Mouse (Mus musculus) gastrocnemius, postnatal 36 days (tissue): ENCODE data around the gene Daxx. TPM values are rescaled to one million over a fixed set of nuclear protein-coding genes. Genes with fewer than 3 reads are reported as not detected.
"Not testable (repeated sequence)": the region's sequence is repeated elsewhere in the genome, so short reads cannot be mapped to it uniquely, and the experiment has no call there.

Experiments used
- DNase-seq, 2 experiments: peaks; one replicate each; pipeline ENCODE4 v3.0.0; 2022
- intact Hi-C: fragments of 180-260 bp; cut with DNase I; formaldehyde crosslinking; loops from one replicate; pipeline ENCODE4 v1.15.1; 2025
- long read RNA-seq, 2 experiments: library from polyadenylated mRNA; stranded (forward); transcript quantifications; one replicate each; pipeline ENCODE4 v2.0.0; 2021
- total RNA-seq, 2 experiments: library from RNA; stranded (reverse); gene quantifications; 2 replicates each; pipeline ENCODE4 v1.2.3; 2021

Gene Daxx
- 10 to 100 TPM in 1 of 2 experiments, 1 to 10 TPM in 1; 9.3 to 11.3 TPM for total RNA-seq
- long read RNA-seq, experiment 1, partial matches to known transcripts = 6 of 8 reads
- long read RNA-seq, experiment 1, other reads (novel, unspliced or antisense) = 0 of 8 reads
- long read RNA-seq, experiment 2, partial matches to known transcripts = 2 of 5 reads
- long read RNA-seq, experiment 2, other reads (novel, unspliced or antisense) = 0 of 5 reads

- peak; percentile 97 to 99 for DNase-seq
- intact Hi-C loops = no loop called here
Measured at GRCm38 (mm10) chr17:33909077-33909868, at the start of gene Daxx. TSS of gene Daxx (plus strand) at chr17:33909414.

DNA sequence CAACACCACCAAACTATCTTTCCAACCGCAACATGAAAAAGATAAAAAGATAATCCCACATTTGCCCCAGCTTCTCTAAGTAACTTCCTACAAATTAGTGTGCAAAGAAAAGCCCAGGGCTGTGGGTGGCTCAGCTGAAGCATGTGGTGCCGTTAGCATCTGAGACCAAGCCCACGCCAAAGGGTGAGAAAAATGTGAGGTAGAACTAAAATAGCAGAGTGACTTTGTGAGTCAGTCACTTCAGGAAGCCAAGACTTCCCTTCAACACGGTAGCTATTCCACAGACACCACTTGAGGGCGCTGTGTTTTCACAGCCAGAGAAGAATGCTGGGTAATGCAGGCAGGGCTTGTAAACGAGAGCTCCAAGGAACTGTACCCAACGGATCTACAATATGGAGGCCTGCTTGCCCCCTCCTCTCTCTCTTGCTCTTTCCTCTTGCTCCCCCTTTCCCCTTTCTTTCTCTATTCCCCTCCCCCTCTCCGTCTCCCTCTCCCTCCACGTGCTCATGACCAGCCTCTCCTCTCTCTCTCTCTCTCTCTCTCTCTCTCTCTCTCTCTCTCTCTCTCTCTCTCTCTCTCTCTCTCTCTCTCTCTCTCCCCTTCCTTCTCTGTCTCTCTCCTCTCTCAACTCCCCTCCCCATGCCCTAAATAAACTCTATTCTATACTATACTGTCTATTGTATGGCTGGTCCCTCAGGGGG lies 43.7 kb upstream of the Daxx start:
- DNase-seq = peak in 1 of 2 experiments; percentile 24
- intact Hi-C loops = no loop called here

DNA sequence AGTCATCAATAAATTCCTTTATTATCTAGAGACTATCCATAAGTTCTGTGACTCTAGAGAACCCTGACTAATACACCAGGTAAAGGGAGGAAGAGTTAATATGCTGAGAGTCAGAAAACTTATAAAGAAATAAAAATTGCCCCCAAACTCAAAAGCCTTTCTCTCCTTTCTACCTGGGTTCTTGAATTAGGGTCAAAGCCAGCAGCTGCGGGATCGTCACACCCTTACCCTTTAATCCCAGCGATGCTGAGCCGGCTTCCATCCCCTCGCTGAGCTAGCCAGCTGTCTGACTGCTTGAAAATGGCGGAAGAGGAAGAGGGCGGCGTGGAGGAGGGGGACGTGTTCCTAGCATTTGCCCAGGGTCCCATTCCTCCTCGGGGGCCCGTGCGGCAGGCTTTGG lies 35.7 kb upstream of the Daxx start, which contains the start of gene Gm7029:
Gm7029 (plus strand) TSS at position 301 of the 400 bp plus-strand sequence.
- DNase-seq, intact Hi-C loops: not testable (repeated sequence)

DNA sequence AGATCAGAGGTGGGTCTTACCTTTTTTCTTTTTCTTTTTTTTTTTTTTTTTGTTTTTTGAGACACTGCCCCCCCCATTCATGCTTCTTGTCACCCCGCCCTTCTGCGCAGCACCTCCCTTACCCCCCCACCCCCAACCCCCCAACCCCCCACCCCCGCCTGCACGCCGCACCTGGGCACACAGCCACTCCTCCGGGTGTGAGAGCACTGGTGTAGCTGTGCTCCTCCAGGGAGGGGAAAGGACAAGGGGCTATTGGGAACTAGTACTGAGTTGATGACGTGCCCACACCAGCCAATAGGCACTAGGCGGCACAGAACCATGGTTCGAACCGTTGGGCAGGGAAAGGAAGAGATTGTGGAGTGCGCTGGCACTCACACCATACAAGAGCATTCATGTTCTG lies 34.8 kb upstream of the Daxx start:
- no peak for DNase-seq
- intact Hi-C loops = no loop called here

GRCm38 (mm10) chr17:33875797-33876196 lies 33.4 kb upstream of the Daxx start:
- DNase-seq, intact Hi-C loops: not testable (repeated sequence)

GRCm38 (mm10) chr17:33884320-33884719 lies 24.9 kb upstream of the Daxx start:
- intact Hi-C loops, DNase-seq: not testable (repeated sequence)

- intact Hi-C loops, DNase-seq: not testable (repeated sequence)
Measured at GRCm38 (mm10) chr17:33887802-33888201, 21.4 kb upstream of the Daxx start.

DNA sequence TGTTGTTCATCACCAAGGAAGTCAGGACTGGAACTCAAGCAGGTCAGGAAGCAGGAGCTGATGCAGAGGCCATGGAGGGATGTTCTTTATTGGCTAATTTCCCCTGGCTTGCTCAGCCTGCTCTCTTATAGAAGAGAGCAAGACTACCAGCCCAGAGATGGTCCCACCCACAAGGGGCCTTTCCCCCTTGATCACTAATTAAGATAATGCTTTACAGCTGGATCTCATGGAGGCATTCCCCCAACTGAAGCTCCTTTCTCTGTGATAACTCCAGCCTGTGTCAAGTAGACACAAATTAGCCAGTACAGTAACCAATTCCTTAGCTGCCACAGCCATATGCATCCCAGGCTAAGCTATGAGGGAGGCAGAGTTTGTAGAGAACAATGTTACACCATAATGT lies 21.0 kb upstream of the Daxx start:
- intact Hi-C loops, DNase-seq: not testable (repeated sequence)

DNA sequence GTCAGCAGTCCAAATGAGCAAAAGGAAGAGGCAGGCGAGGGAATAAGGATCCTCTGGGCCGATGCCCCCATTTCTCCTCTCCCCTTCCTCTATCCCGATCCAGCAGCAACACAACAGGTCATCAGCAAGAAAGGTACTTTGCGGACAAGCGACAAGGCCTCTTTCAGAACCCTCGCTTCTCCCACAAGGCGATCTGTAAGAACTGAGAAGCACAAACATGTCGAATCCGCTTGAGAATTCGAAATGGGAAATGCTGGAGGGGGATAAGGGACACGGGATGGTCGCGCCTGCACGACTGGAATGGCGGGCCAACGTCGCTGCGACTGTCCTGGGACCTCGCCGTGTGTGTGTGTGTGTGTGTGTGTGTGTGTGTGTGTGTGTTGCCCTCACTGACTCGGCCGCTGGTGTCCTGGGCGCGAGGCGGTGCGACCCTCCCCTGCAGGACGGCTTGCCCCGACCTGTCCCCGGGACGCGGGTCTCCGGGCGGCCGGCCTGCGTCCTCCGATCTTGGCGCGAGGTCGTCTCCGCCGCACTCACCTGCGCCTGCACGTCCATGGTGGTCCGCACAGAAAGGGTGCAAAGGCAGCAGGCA lies 19.2 kb upstream of the Daxx start:
- intact Hi-C loops, DNase-seq: not testable (repeated sequence)

DNA sequence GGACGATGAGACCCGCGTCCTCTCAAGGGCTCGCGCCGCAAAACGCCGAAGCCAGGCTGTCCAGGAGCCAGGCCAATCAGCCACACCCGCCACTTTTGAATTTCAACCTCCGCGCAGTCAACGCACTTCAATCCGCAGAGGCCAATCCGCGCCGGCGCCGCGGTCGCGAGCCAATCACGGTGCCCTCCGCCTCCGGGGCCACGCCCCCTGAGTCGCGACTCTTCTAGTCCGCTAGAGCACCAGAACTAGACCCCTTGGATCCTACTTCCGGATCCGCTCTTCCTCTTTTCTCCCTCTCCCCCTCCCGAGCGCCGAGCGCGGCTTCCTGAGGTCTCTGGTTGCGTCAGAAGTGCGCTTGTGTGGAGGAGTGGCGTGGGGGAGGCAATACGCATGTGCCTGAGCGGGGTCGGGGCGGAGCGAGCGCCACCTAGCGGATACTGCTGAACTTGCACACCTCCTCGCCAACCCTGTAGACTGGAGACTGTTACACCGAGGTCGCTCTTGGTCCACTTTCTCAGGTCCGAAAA lies 18.6 kb upstream of the Daxx start, which contains the start of gene Kifc1:
Kifc1 (minus strand) TSS at position 129 of the 527 bp plus-strand sequence.
- intact Hi-C loops = no loop called here
- peak; percentile 99 for DNase-seq

DNA sequence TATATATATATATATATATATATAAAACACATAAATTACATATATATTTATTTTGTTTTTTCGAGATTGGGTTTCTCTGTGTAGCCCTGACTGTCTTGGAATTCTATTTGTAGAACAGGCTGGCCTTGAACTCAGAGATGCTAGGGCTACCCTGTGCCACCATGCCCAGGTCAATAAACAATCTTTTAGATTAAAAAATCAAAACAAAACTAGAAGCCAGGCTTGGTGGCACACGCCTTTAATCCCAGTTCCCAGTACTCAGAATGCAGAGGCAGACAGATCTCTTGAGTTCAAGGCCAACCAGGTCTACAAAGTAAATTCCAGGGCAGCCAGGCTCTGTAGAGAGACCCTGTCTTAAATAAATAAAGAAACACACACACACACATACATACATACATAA lies 17.9 kb upstream of the Daxx start:
- DNase-seq = no peak
- intact Hi-C loops = no loop called here

DNA sequence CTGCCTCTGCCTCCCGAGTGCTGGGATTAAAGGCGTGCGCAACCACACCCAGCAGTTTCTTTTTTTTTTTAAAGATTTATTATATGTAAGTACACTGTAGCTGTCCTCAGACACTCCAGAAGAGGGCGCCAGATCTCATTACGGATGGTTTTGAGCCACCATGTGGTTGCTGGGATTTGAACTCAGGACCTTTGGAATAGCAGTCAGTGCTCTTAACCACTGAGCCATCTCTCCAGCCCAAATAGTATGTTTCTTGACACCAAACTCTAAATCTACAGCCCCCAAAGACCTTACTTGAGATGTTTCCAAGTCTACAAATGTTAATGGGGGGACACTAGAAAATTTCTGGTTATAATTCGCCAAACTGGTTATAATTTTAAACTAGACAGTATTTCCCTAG lies 17.3 kb upstream of the Daxx start:
- intact Hi-C loops, DNase-seq: not testable (repeated sequence)

DNA sequence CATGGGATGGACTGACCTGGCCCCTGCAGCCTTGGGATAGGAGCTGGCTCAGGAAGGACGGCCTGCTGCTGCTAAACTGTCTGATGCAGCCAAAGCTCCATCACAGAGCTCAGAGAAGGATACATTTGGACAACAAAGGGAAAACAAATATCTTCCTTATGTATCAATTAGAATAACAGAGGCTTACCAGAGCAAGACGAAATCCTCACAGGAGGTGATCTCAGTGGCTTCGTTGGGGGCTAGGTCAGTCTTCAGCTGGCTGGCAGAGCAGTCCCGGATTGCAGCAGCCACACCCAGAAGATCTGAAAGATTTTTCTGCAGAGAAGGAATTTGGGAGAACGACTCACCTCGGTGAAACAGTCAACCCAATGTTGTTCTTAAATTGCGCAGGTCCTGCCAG lies 16.8 kb upstream of the Daxx start:
- no peak for DNase-seq
- intact Hi-C loops = no loop called here

DNA sequence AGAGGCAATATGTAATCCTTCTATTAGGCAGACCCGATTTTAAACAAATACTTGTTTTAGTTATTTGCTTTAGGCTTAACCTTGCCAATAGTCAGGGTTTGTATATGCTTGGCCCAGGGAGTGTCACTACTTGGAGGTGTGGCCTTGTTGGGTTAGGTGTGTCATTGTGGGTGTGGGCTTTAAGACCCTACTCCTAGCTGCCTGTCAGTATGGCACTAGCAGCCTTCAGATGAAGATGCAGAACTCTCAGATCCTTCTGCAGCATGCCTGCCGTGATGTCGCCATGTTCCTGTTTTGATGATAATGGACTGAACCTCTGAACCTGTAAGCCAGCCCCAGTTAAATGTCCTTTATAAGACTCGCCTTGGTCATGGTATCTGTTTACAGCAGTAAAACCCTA lies 16.2 kb upstream of the Daxx start:
- intact Hi-C loops, DNase-seq: not testable (repeated sequence)

- intact Hi-C loops = no loop called here
- no peak for DNase-seq
Measured at GRCm38 (mm10) chr17:33897114-33897794, 12.0 kb upstream of the Daxx start.

DNA sequence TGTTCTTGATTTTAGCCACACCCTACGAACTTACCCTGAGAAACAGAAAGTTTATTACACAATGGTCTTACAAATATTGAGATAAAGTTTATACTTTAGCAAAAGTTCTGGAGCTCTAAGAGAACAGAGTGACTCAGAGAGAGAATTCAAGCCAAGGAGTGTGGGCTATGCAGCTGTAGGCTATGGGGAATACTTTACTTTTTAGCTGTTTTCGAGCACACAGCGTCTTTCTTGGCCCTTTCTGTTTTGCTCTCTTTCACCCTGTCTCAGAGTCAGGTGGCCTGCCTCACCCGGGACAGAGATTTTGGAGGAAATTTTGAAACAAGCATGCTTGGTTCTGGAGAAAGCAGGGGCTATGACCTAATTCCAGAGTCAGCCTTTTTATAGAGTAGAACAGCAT lies 11.0 kb upstream of the Daxx start:
- DNase-seq, intact Hi-C loops: not testable (repeated sequence)

DNA sequence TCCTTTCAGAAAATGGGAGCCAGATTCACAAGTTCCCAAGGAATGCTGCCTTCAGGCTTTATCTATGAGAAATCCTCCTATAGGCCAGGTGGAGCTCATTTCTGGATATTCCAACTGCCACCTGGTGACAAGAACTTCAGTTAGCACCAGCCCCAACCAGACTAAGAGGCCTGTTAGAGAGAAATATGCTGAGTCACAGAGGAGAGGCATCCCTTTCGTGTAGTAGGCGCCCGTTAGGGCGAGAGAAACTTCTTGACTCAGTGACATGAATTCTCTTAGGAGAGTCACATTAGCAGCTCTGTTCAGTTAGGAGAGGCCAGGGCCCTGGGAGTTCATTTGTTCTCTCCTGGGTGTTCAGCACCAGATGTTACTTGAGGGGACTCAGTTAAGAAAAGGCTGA lies 9.6 kb upstream of the Daxx start:
- intact Hi-C loops = no loop called here

GRCm38 (mm10) chr17:33900281-33900988 lies 8.8 kb upstream of the Daxx start:
- intact Hi-C loops = no loop called here

More for the DNA sequence above, 9.6 kb upstream of the Daxx start:
- no peak for DNase-seq

GRCm38 (mm10) chr17:33900989-33901314 lies 8.3 kb upstream of the Daxx start:
- intact Hi-C loops = no loop called here
- DNase-seq = no peak

More at GRCm38 (mm10) chr17:33900281-33900988, 8.8 kb upstream of the Daxx start:
- DNase-seq = no peak
